Mouse (Mus musculus) activated CD4-positive, CD25-positive, alpha-beta regulatory T cell, adult 4 months (primary cell): ENCODE measurements around the gene Pigu. TPM values are rescaled to one million over a fixed set of nuclear protein-coding genes. Genes with fewer than 3 reads are reported as not detected.

Experiments used
- polyA plus RNA-seq, 2 experiments: library from polyadenylated mRNA; unstranded; fragments of 100-300 nt; shearing (Covaris generic); gene quantifications; one replicate each; pipeline ENCODE4 v1.2.1; 2017

Pigu gene
- polyA plus RNA-seq, 2 experiments from 2014 or later, result 33.8 to 34.1 TPM

Other genes starting within 250 kb of the Pigu start
- gene Itch, start 223.9 kb downstream of the Pigu start, polyA plus RNA-seq, result 10 to 100 TPM; 53.0 to 53.4 TPM
- 100 to 1,000 TPM; 330 to 375 TPM for gene Dynlrb1, start 120.9 kb downstream of the Pigu start, polyA plus RNA-seq
- 1 to 10 TPM; 1.4 to 2.3 TPM for gene Map1lc3a, start 81.1 kb downstream of the Pigu start, polyA plus RNA-seq
- 1 to 10 TPM in 1 of 2 experiments, under 1 TPM in 1; 0.78 to 1.7 TPM for gene Trp53inp2, start 23.6 kb upstream of the Pigu start, polyA plus RNA-seq
- gene Ncoa6, start 116.5 kb upstream of the Pigu start, polyA plus RNA-seq, result 10 to 100 TPM; 13.0 to 13.8 TPM
- 10 to 100 TPM; 13.9 to 16.4 TPM for gene Acss2, start 160.5 kb upstream of the Pigu start, polyA plus RNA-seq
- gene Ggt7, start 160.8 kb upstream of the Pigu start, polyA plus RNA-seq, result 1 to 10 TPM; 4.6 to 8.2 TPM
- 10 to 100 TPM; 13.8 to 15.7 TPM for gene Gss, start 235.4 kb upstream of the Pigu start, polyA plus RNA-seq